Mouse (Mus musculus): Measurements from ENCODE around the gene Smyd3. TPM values are rescaled to one million over a fixed set of nuclear protein-coding genes. Genes with fewer than 3 reads are reported as not detected.

Gene Smyd3
- total RNA-seq, 2 experiments from 2014 or later = 21.7 to 23.7 TPM

- DNase-seq = no peak
Measured at GRCm38 (mm10) chr1:179218061-179218460, 299.8 kb downstream of the Smyd3 start.

GRCm38 (mm10) chr1:179217036-179217435 is 300.8 kb downstream of the Smyd3 start:
- DNase-seq = no peak

GRCm38 (mm10) chr1:179213381-179213780 is 304.5 kb downstream of the Smyd3 start:
- no peak for DNase-seq

GRCm38 (mm10) chr1:179212295-179212694 is 305.5 kb downstream of the Smyd3 start:
- DNase-seq = no peak

GRCm38 (mm10) chr1:179211313-179211712 is 306.5 kb downstream of the Smyd3 start:
- no peak for DNase-seq

- no peak for DNase-seq
Measured at GRCm38 (mm10) chr1:179207846-179208595, 309.8 kb downstream of the Smyd3 start.

- no peak for DNase-seq
Measured at GRCm38 (mm10) chr1:179207180-179207741, 310.6 kb downstream of the Smyd3 start.

- DNase-seq = no peak
Measured at GRCm38 (mm10) chr1:179198517-179199200, 319.2 kb downstream of the Smyd3 start.

GRCm38 (mm10) chr1:179197821-179198516 is 319.9 kb downstream of the Smyd3 start:
- no peak for DNase-seq

GRCm38 (mm10) chr1:179197156-179197555 is 320.7 kb downstream of the Smyd3 start:
- no peak for DNase-seq

GRCm38 (mm10) chr1:179196422-179196821 is 321.4 kb downstream of the Smyd3 start:
- DNase-seq = no peak

GRCm38 (mm10) chr1:179192781-179193180 is 325.1 kb downstream of the Smyd3 start:
- no peak for DNase-seq

GRCm38 (mm10) chr1:179190837-179191236 is 327.0 kb downstream of the Smyd3 start:
- no peak for DNase-seq

GRCm38 (mm10) chr1:179187171-179187570 is 330.7 kb downstream of the Smyd3 start:
- no peak for DNase-seq

GRCm38 (mm10) chr1:179184631-179185030 is 333.2 kb downstream of the Smyd3 start:
- DNase-seq = peak; percentile 45 to 46

GRCm38 (mm10) chr1:179183499-179183898 is 334.3 kb downstream of the Smyd3 start:
- DNase-seq = no peak

GRCm38 (mm10) chr1:179180546-179180945 is 337.3 kb downstream of the Smyd3 start:
- no peak for DNase-seq

- DNase-seq = no peak
Measured at GRCm38 (mm10) chr1:179176861-179177658, 340.8 kb downstream of the Smyd3 start.

GRCm38 (mm10) chr1:179174241-179174640 is 343.6 kb downstream of the Smyd3 start:
- DNase-seq = no peak

GRCm38 (mm10) chr1:179170555-179170954 is 347.3 kb downstream of the Smyd3 start:
- DNase-seq = no peak

- no peak for DNase-seq
Measured at GRCm38 (mm10) chr1:179169749-179170148, 348.1 kb downstream of the Smyd3 start.

- DNase-seq = no peak
Measured at GRCm38 (mm10) chr1:179169161-179169560, 348.7 kb downstream of the Smyd3 start.

Data from layer of hippocampus, postnatal 36 days (tissue).